Comparison of ENCODE assay signal across 7 mouse cellular contexts in the genomic region with DNA sequence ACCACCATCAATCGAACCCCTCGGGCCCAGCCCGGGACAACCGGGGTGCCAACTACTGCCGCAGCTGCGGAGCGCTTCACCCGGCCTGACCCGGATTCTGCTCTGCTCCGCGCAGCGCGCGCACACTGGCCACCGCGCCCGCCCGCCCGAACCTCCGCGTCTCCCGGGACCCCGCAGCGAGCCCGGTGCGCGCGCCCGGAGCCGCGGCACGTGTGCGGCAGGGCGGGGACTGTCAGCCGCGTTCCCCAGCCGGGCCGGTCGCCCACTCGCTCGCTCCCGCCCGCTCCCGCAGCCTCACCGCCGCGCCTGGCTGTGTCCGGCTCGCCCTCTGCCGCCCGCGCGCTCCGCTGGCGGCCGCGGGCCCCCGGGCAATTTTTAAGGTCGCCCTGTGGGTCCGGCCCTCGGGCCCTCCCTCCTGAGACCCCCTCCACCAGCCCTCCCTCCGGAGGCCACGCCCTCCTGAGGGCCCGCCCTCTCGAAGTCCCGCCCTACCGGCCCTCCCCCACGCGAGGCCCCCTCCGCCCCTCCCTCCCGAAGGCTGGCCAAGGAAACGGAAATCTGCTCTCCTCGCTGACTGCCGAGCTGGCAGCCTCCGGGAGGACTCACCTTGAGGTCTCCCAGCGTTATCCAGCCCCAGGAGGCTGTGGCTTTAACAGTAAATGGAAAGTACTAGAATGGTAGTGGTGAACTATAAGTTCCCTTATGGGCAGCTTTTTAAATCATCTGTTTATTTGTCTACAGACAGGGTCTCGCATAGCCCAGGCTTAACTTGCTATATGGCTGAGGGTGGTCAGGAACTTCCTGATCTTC. TPM values are rescaled to one million over a fixed set of nuclear protein-coding genes. Genes with fewer than 3 reads are reported as not detected.
DNase-seq lines count a peak whose midpoint lies in the region; ATAC-seq lines count a peak whose summit lies in the region.

Gene Slc25a15, minus strand, starts transcription at position 456 of the 810 bp plus-strand sequence.

- H3K36me3 ChIP-seq in midbrain, embryonic 10.5 days: 0 out of 2 replicates have a peak, but pooled peaks cover 6% of the 10 kb centered on the region

- peak; percentile 92 to 98 for DNase-seq in adrenal gland, adult (ENCODE audit: inconsistent age in 2 of 2, low spot score in 1 of 2)
- DNase-seq in embryo, embryonic 10 days (ENCODE audit: low spot score): peak; percentile 88
- peak; percentile 93 for DNase-seq in gastrocnemius, postnatal 10 days
- peak; percentile 84 to 88 for DNase-seq in left cerebral cortex, postnatal 25 days (ENCODE audit: low spot score in 2 of 2)
- DNase-seq in midbrain, embryonic 10.5 days (ENCODE audit: low spot score): peak; percentile 94
- peak; percentile 87 for DNase-seq in right cerebral cortex, postnatal 4 days

- peak within 1 kb of the TSS; percentile 70 for H3K4me3 ChIP-seq in midbrain, embryonic 10.5 days

- under 1% methylated on average over 77 of the region's 77 CpGs for WGBS in midbrain, embryonic 10.5 days

- intact Hi-C loops in left cerebral cortex, postnatal 25 days (cut with DNase I): loop anchor here (5.0 to 10.0 kb wide), 2 partner anchors 206 to 404 kb away; partner anchors contain the start of gene Vps36

- H3K27ac ChIP-seq in midbrain, embryonic 10.5 days (replicated peaks): peak within 1 kb of the TSS; percentile 88

- no peaks in the 10 kb centered on the region for H3K9me3 ChIP-seq in midbrain, embryonic 10.5 days (replicated peaks)

- H3K27me3 ChIP-seq in midbrain, embryonic 10.5 days (ENCODE audit: low read depth, poor library complexity, severe bottlenecking): no peaks in the 10 kb centered on the region; the same call in 1 of the 2 replicates

- ATAC-seq in inflammation-experienced regulatory T-cells, adult 6 months: peak; percentile 84

- peaks cover 11% of the 10 kb centered on the region for H3K4me1 ChIP-seq in midbrain, embryonic 10.5 days

RNA-seq across cellular contexts. Expression of gene Slc25a15, which starts in this region (rescaled TPM):
- 10 to 100 TPM; 12.5 to 13.4 TPM for total RNA-seq in gastrocnemius, postnatal 10 days (2021)
- 1 to 10 TPM; 1.9 to 2.5 (median 2.4) TPM for polyA plus RNA-seq in inflammation-experienced regulatory T-cells, adult 6 months (2017; shearing (Covaris generic))
- 10 to 100 TPM; 11.0 to 13.5 TPM for total RNA-seq in left cerebral cortex, postnatal 25 days (2021)
- 16.4 and 17.5 TPM in 2 replicates for polyA plus RNA-seq in midbrain, embryonic 10.5 days (2016; fragmentation: Nextera tagmentation; extraction: Ambion mirVana)

Comparison
In these comparisons a context has a peak if more than half of its experiments do, and no peak if none do; other contexts are left out.
1. Peak in every context shown above with its lines: DNase-seq, ATAC-seq, H3K4me3 ChIP-seq and H3K27ac ChIP-seq.